ENCODE assay signal across 1 mouse cellular context in genomic region chr11:103164391-103164790, GRCm38 (mm10).
TF ChIP-seq lines count a peak whose summit lies in the region.

No protein-coding gene starts in this region.

TF ChIP-seq in MEL, 35 proteins besides CTCF, POLR2A, EP300 and RAD21:
- TF ChIP-seq USF1 (IDR thresholded peaks at IDR 0.05; ENCODE audit: low read depth, low read length) (no peak), CHD2 (IDR thresholded peaks at IDR 0.05; ENCODE audit: low read length) (no peak), TBP (IDR thresholded peaks at IDR 0.05; ENCODE audit: low read depth, low read length) (no peak), ZKSCAN1 (IDR thresholded peaks at IDR 0.05; ENCODE audit: low read depth, low read length) (no peak), MAZ (IDR thresholded peaks at IDR 0.05; ENCODE audit: low read depth, low read length) (0 out of 2 replicates have a peak, but pooled peaks have one; percentile 47), MXI1 (IDR thresholded peaks at IDR 0.05; ENCODE audit: low read depth, low read length) (peak; percentile 43), MAX (IDR thresholded peaks at IDR 0.05; ENCODE audit: low read length) (no peak), SMC3 (IDR thresholded peaks at IDR 0.05; ENCODE audit: low read depth, low read length) (no peak), GABPA (IDR thresholded peaks at IDR 0.05; ENCODE audit: low read depth, low read length) (no peak), MEF2A (IDR thresholded peaks at IDR 0.05; ENCODE audit: extremely low read depth, insufficient replicate concordance, low read depth, low read length, poor library complexity, severe bottlenecking) (no peak), ETS1 (IDR thresholded peaks at IDR 0.05; ENCODE audit: low read depth, low read length) (0 out of 2 replicates have a peak, but pooled peaks have one; percentile 33), ZMIZ1 (IDR thresholded peaks at IDR 0.05; ENCODE audit: low read depth, low read length) (no peak), MYC (IDR thresholded peaks at IDR 0.05; ENCODE audit: low read depth, low read length) (no peak), ZC3H11A (IDR thresholded peaks at IDR 0.05; ENCODE audit: low read depth, low read length) (no peak), TCF12 (IDR thresholded peaks at IDR 0.05; ENCODE audit: low read depth, low read length) (no peak), TAL1 (IDR thresholded peaks at IDR 0.05; ENCODE audit: low read length) (no peak), GATA1 (IDR thresholded peaks at IDR 0.05; ENCODE audit: low read depth, low read length) (peak; percentile 77), MYB (IDR thresholded peaks at IDR 0.05; ENCODE audit: low read depth, low read length) (no peak), E2F4 (IDR thresholded peaks at IDR 0.05; ENCODE audit: borderline replicate concordance, low read depth, low read length) (no peak), HCFC1 (IDR thresholded peaks at IDR 0.05; ENCODE audit: low read depth, low read length) (peak; percentile 66; the same call in 1 of the 2 replicates), SIN3A (IDR thresholded peaks at IDR 0.05; ENCODE audit: low read length) (peak; percentile 88), CHD1 (IDR thresholded peaks at IDR 0.05; ENCODE audit: low read depth, low read length) (no peak), POLR2AphosphoS2 (IDR thresholded peaks at IDR 0.05; ENCODE audit: low read length) (no peak), ELF1 (IDR thresholded peaks at IDR 0.05; ENCODE audit: low read depth, low read length) (0 out of 2 replicates have a peak, but pooled peaks have one; percentile 38), UBTF (IDR thresholded peaks at IDR 0.05; ENCODE audit: borderline replicate concordance, insufficient read depth, low read depth, low read length) (no peak), POLR2AphosphoS5 (IDR thresholded peaks at IDR 0.05; ENCODE audit: borderline replicate concordance, low read depth, low read length) (no peak)
